Mouse (Mus musculus): ENCODE results near the gene Itpr1.

Itpr1 gene

GRCm38 (mm10) chr6:108471878-108472277 lies 259.0 kb downstream of the Itpr1 start:
- no peak for DNase-seq (ENCODE audit: low spot score in 2 of 2)

- no peak for DNase-seq (ENCODE audit: low spot score in 2 of 2)
These were observed 259.9 kb downstream of the Itpr1 start for GRCm38 (mm10) chr6:108472748-108473147.

GRCm38 (mm10) chr6:108476797-108477235 lies 263.9 kb downstream of the Itpr1 start:
- no peak for DNase-seq (ENCODE audit: low spot score in 2 of 2)

- DNase-seq (ENCODE audit: low spot score in 2 of 2), result no peak
These were observed 264.7 kb downstream of the Itpr1 start for GRCm38 (mm10) chr6:108477602-108478001.

GRCm38 (mm10) chr6:108481190-108481589 lies 268.3 kb downstream of the Itpr1 start:
- no peak for DNase-seq (ENCODE audit: low spot score in 2 of 2)

GRCm38 (mm10) chr6:108482464-108482863 lies 269.6 kb downstream of the Itpr1 start:
- no peak for DNase-seq (ENCODE audit: low spot score in 2 of 2)

- no peak for DNase-seq (ENCODE audit: low spot score in 2 of 2)
These were observed 273.5 kb downstream of the Itpr1 start for GRCm38 (mm10) chr6:108486212-108486992.

GRCm38 (mm10) chr6:108487300-108487835 lies 274.5 kb downstream of the Itpr1 start:
- DNase-seq (ENCODE audit: low spot score in 2 of 2), result no peak

- DNase-seq (ENCODE audit: low spot score in 2 of 2), result no peak
These were observed 275.4 kb downstream of the Itpr1 start for GRCm38 (mm10) chr6:108488250-108488649.

GRCm38 (mm10) chr6:108491969-108492368 lies 279.1 kb downstream of the Itpr1 start:
- no peak for DNase-seq (ENCODE audit: low spot score in 2 of 2)

GRCm38 (mm10) chr6:108493753-108494152 lies 280.9 kb downstream of the Itpr1 start:
- DNase-seq (ENCODE audit: low spot score in 2 of 2), result no peak

- DNase-seq (ENCODE audit: low spot score in 2 of 2), result no peak
These were observed 281.4 kb downstream of the Itpr1 start for GRCm38 (mm10) chr6:108494185-108494804.

- no peak for DNase-seq (ENCODE audit: low spot score in 2 of 2)
These were observed 282.1 kb downstream of the Itpr1 start for GRCm38 (mm10) chr6:108494994-108495393.

- DNase-seq (ENCODE audit: low spot score in 2 of 2), result no peak
These were observed 285.2 kb downstream of the Itpr1 start for GRCm38 (mm10) chr6:108498070-108498469.

GRCm38 (mm10) chr6:108503651-108504050 lies 290.8 kb downstream of the Itpr1 start:
- DNase-seq (ENCODE audit: low spot score in 2 of 2), result no peak

GRCm38 (mm10) chr6:108504717-108505116 lies 291.8 kb downstream of the Itpr1 start:
- peak in 1 of 2 experiments; percentile 54 for DNase-seq (ENCODE audit: low spot score in 2 of 2)

GRCm38 (mm10) chr6:108506161-108506560 lies 293.3 kb downstream of the Itpr1 start:
- no peak for DNase-seq (ENCODE audit: low spot score in 2 of 2)

GRCm38 (mm10) chr6:108507337-108507736 lies 294.4 kb downstream of the Itpr1 start:
- no peak for DNase-seq (ENCODE audit: low spot score in 2 of 2)

GRCm38 (mm10) chr6:108509320-108509719 lies 296.4 kb downstream of the Itpr1 start:
- no peak for DNase-seq (ENCODE audit: low spot score in 2 of 2)

GRCm38 (mm10) chr6:108510101-108510500 lies 297.2 kb downstream of the Itpr1 start:
- no peak for DNase-seq (ENCODE audit: low spot score in 2 of 2)

GRCm38 (mm10) chr6:108512097-108512496 lies 299.2 kb downstream of the Itpr1 start:
- DNase-seq (ENCODE audit: low spot score in 2 of 2), result no peak

GRCm38 (mm10) chr6:108512994-108513393 lies 300.1 kb downstream of the Itpr1 start:
- DNase-seq (ENCODE audit: low spot score in 2 of 2), result no peak

GRCm38 (mm10) chr6:108516248-108516647 lies 303.4 kb downstream of the Itpr1 start:
- no peak for DNase-seq (ENCODE audit: low spot score in 2 of 2)

All from frontal cortex, postnatal 36 days (tissue).